Mouse (Mus musculus) heart, postnatal 0 days (tissue): Measurements from ENCODE around the gene Hs2st1. TPM values are rescaled to one million over a fixed set of nuclear protein-coding genes. Genes with fewer than 3 reads are reported as not detected.
A peak's percentile ranks its signal among the peaks of the same experiment; 100 is the strongest.

Experiments used
- ATAC-seq: fragments of 200-750 bp; cut with Nextera tagmentation; 2 replicates; pipeline ENCODE4 v1.8.0; 2017; ENCODE audit warnings: low read depth, moderate number of reproducible peaks, moderate library complexity; ENCODE audit not compliant: insufficient read depth
- DNase-seq: peaks from one replicate; pipeline ENCODE4 v3.0.0-alpha.2; 2016; ENCODE audit warnings: low spot score
- H3K27ac ChIP-seq: fragments of 300-500 bp; sonication (generic); 2 replicates; pipeline ENCODE4 v1.5.1; 2014; ENCODE audit warnings: low read depth, mild to moderate bottlenecking
- H3K27me3 ChIP-seq: fragments of 300-500 bp; sonication (generic); 2 replicates; pipeline ENCODE4 v1.6.1; 2014; ENCODE audit warnings: low read length, mixed read lengths; ENCODE audit not compliant: control insufficient read depth, insufficient read depth
- H3K36me3 ChIP-seq: fragments of 300-500 bp; sonication (generic); replicated peaks from 2 replicates; pipeline ENCODE4 v1.6.1; 2014; ENCODE audit warnings: low read length, mixed read lengths; ENCODE audit not compliant: control insufficient read depth, insufficient read depth
- H3K4me1 ChIP-seq: fragments of 300-500 bp; sonication (generic); 2 replicates; pipeline ENCODE4 v1.6.1; 2014; ENCODE audit warnings: antibody characterized with exemption; ENCODE audit not compliant: control insufficient read depth, insufficient read depth
- H3K4me2 ChIP-seq: fragments of 300-500 bp; sonication (generic); 2 replicates; pipeline ENCODE4 v1.6.1; 2014; ENCODE audit warnings: low read depth, mild to moderate bottlenecking, low read length, moderate library complexity
- H3K4me3 ChIP-seq: fragments of 300-500 bp; sonication (generic); 2 replicates; pipeline ENCODE4 v1.5.1; 2014; ENCODE audit warnings: low read depth, low read length
- H3K9ac ChIP-seq: fragments of 300-500 bp; sonication (generic); replicated peaks from 2 replicates; pipeline ENCODE4 v1.6.1; 2014; ENCODE audit warnings: low read depth, low read length, mixed read lengths
- H3K9me3 ChIP-seq: fragments of 300-500 bp; sonication (generic); replicated peaks from 2 replicates; pipeline ENCODE4 v1.6.1; 2016; ENCODE audit warnings: low read length; ENCODE audit not compliant: control insufficient read depth
- CTCF ChIP-seq: IDR thresholded peaks from 2 replicates; pipeline ENCODE4 v1.5.1; 2016; ENCODE audit warnings: antibody characterized with exemption, control low read depth, low read depth
- EP300 ChIP-seq: IDR thresholded peaks from 2 replicates; pipeline ENCODE4 v1.6.1; 2016; ENCODE audit warnings: antibody characterized with exemption, low read depth
- WGBS: fragments of 180-500 bp; shearing (Covaris S2); extraction: QIAGEN DNeasy Blood & Tissue Kit; methylation state at CpG from one replicate; pipeline ENCODE4 v1.1.7; 2014; 5-methylcytosine and 5-hydroxymethylcytosine counted together
- polyA plus RNA-seq: library from polyadenylated mRNA; unstranded; fragments of >200 nt; fragmentation: Nextera tagmentation; extraction: Ambion mirVana; gene quantifications from 2 replicates; pipeline ENCODE4 v1.2.1, GENCODE M21; 2015
- total RNA-seq: library from RNA; depleted of rRNA; stranded (reverse); fragments of >200 nt; gene quantifications from 2 replicates; pipeline ENCODE4 v1.2.3, GENCODE M21; 2014; ENCODE audit warnings: low replicate concordance

Gene Hs2st1
- total and polyA plus RNA-seq, 2 experiments from 2014 or later: 3.5 to 9.0 TPM

- Histone ChIP-seq H3K27ac (no peak overlapping the region), H3K4me3 (no peak overlapping the region), H3K4me1 (peaks cover 17% of the 10 kb centered on the region), H3K9me3 (no peaks in the 10 kb centered on the region), H3K9ac (no peak overlapping the region), H3K27me3 (no peaks in the 10 kb centered on the region), H3K4me2 (no peak overlapping the region), H3K36me3 (peaks cover 14% of the 10 kb centered on the region)
- WGBS: 84% methylated on average over 4 of the region's 4 CpGs
- TF ChIP-seq EP300: no peak
- no peak for TF ChIP-seq CTCF
- DNase-seq: no peak
- no peak for ATAC-seq
These were observed 8.9 kb upstream of the Hs2st1 start for GRCm38 (mm10) chr3:144578921-144579320.

GRCm38 (mm10) chr3:144577366-144578340 lies 7.7 kb upstream of the Hs2st1 start:
- H3K36me3 ChIP-seq: peaks cover 22% of the 10 kb centered on the region
- no peak overlapping the region for H3K4me3 ChIP-seq
- no peak overlapping the region for H3K27ac ChIP-seq
- H3K9ac ChIP-seq: no peak overlapping the region
- H3K4me1 ChIP-seq: peaks cover 15% of the 10 kb centered on the region
- no peaks in the 10 kb centered on the region for H3K27me3 ChIP-seq
- DNase-seq: no peak
- no peak overlapping the region for H3K4me2 ChIP-seq
- ATAC-seq: no peak
- no peaks in the 10 kb centered on the region for H3K9me3 ChIP-seq
- 74% methylated on average over 10 of the region's 10 CpGs for WGBS
- TF ChIP-seq EP300: no peak
- no peak for TF ChIP-seq CTCF

- Histone ChIP-seq H3K4me2 (no peak overlapping the region), H3K27ac (no peak overlapping the region), H3K9ac (no peak overlapping the region), H3K9me3 (no peaks in the 10 kb centered on the region), H3K4me3 (no peak overlapping the region), H3K36me3 (peaks cover 23% of the 10 kb centered on the region), H3K27me3 (no peaks in the 10 kb centered on the region), H3K4me1 (peaks cover 12% of the 10 kb centered on the region)
- TF ChIP-seq CTCF (no peak), EP300 (no peak)
- ATAC-seq (no peak), DNase-seq (no peak)
- WGBS: 63% methylated on average over 7 of the region's 7 CpGs
These were observed 4.3 kb upstream of the Hs2st1 start for GRCm38 (mm10) chr3:144574256-144574655.

GRCm38 (mm10) chr3:144570816-144571487 lies 971 bp upstream of the Hs2st1 start:
- Histone ChIP-seq H3K9me3 (no peaks in the 10 kb centered on the region), H3K4me2 (peak overlapping the region; percentile 77), H3K27ac (peak overlapping the region; percentile 94), H3K4me1 (peaks cover 19% of the 10 kb centered on the region), H3K4me3 (peak overlapping the region; percentile 89), H3K9ac (peak overlapping the region; percentile 96), H3K27me3 (no peaks in the 10 kb centered on the region), H3K36me3 (0 out of 2 replicates have a peak, but pooled peaks cover 9% of the 10 kb centered on the region)
- peak; percentile 48 for DNase-seq
- WGBS: under 1% methylated on average over 25 of the region's 25 CpGs
- peak; percentile 21; the same call in 1 of the 2 replicates for ATAC-seq
- no peak for TF ChIP-seq CTCF
- TF ChIP-seq EP300: no peak

- under 1% methylated on average over 36 of the region's 47 CpGs for WGBS
These were observed 495 bp downstream of the Hs2st1 start for GRCm38 (mm10) chr3:144569401-144569971.

More at GRCm38 (mm10) chr3:144569401-144569971, 495 bp downstream of the Hs2st1 start:
- H3K27ac ChIP-seq: peak overlapping the region; percentile 81
- no peak for DNase-seq
- TF ChIP-seq EP300 (no peak), CTCF (no peak)
- H3K4me1 ChIP-seq: peaks cover 19% of the 10 kb centered on the region
- ATAC-seq: peak; percentile 16
- peak overlapping the region; percentile 81 for H3K4me2 ChIP-seq
- H3K27me3 ChIP-seq: no peaks in the 10 kb centered on the region
- H3K36me3 ChIP-seq: 0 out of 2 replicates have a peak, but pooled peaks cover 9% of the 10 kb centered on the region
- H3K9ac ChIP-seq: peak overlapping the region; percentile 80
- H3K9me3 ChIP-seq: no peaks in the 10 kb centered on the region
- peak overlapping the region; percentile 94 for H3K4me3 ChIP-seq
